Mouse (Mus musculus) stomach, postnatal 0 days (tissue): ENCODE data around the gene Olfr1446. TPM values are rescaled to one million over a fixed set of nuclear protein-coding genes. Genes with fewer than 3 reads are reported as not detected.

Experiments used
- ATAC-seq: fragments of 200-750 bp; cut with Nextera tagmentation; 2 replicates; pipeline ENCODE4 v1.8.0; 2017; ENCODE audit not compliant: low FRiP score, low TSS enrichment
- DNase-seq: peaks from one replicate; pipeline ENCODE4 v3.0.0-alpha.2; 2016; ENCODE audit warnings: low spot score
- H3K27ac ChIP-seq: fragments of 300-500 bp; sonication (generic); replicated peaks from 2 replicates; pipeline ENCODE4 v1.5.1; 2014; ENCODE audit warnings: mild to moderate bottlenecking, control low read depth
- H3K27me3 ChIP-seq: fragments of 300-500 bp; sonication (generic); 2 replicates; pipeline ENCODE4 v1.6.1; 2014; ENCODE audit warnings: low read length; ENCODE audit not compliant: control insufficient read depth, insufficient read depth
- H3K36me3 ChIP-seq: fragments of 300-500 bp; sonication (generic); 2 replicates; pipeline ENCODE4 v1.6.1; 2014; ENCODE audit warnings: low read length, mixed read lengths; ENCODE audit not compliant: control insufficient read depth, insufficient read depth
- H3K4me1 ChIP-seq: fragments of 300-500 bp; sonication (generic); replicated peaks from 2 replicates; pipeline ENCODE4 v1.6.1; 2014; ENCODE audit warnings: antibody characterized with exemption; ENCODE audit not compliant: control insufficient read depth, insufficient read depth
- H3K4me2 ChIP-seq: fragments of 300-500 bp; sonication (generic); replicated peaks from 2 replicates; pipeline ENCODE4 v1.6.1; 2014; ENCODE audit warnings: low read depth, mild to moderate bottlenecking, control low read depth, moderate library complexity
- H3K4me3 ChIP-seq: fragments of 300-500 bp; sonication (generic); 2 replicates; pipeline ENCODE4 v1.5.1; 2014; ENCODE audit warnings: low read depth, low read length, control low read depth
- H3K9ac ChIP-seq: fragments of 300-500 bp; sonication (generic); 2 replicates; pipeline ENCODE4 v1.6.1; 2014; ENCODE audit warnings: mild to moderate bottlenecking, low read length, control low read depth, mixed read lengths
- H3K9me3 ChIP-seq: fragments of 300-500 bp; sonication (generic); 2 replicates; pipeline ENCODE4 v1.6.1; 2016; ENCODE audit warnings: low read length; ENCODE audit not compliant: control insufficient read depth
- CTCF ChIP-seq: IDR thresholded peaks from 2 replicates; pipeline ENCODE4 v1.5.1; 2016; ENCODE audit warnings: antibody characterized with exemption, low read depth, mild to moderate bottlenecking, moderate library complexity
- EP300 ChIP-seq: optimal IDR thresholded peaks from 2 replicates; pipeline ENCODE3; 2016; ENCODE audit warnings: antibody characterized with exemption
- WGBS: fragments of 180-500 bp; shearing (Covaris S2); extraction: QIAGEN DNeasy Blood & Tissue Kit; methylation state at CpG from one replicate; pipeline ENCODE4 v1.1.7; 2014; 5-methylcytosine and 5-hydroxymethylcytosine counted together
- polyA plus RNA-seq: library from polyadenylated mRNA; unstranded; fragments of >200 nt; fragmentation: Nextera tagmentation; extraction: Ambion mirVana; gene quantifications from 2 replicates; pipeline ENCODE4 v1.2.1, GENCODE M21; 2015

The Olfr1446 gene
- not detected in 2 replicates for polyA plus RNA-seq

- 66% methylated on average over 1 of the region's 1 CpGs for WGBS
- Histone ChIP-seq H3K4me2 (no peak within 1 kb of the TSS), H3K27me3 (no peaks in the 10 kb centered on the region), H3K4me3 (no peak within 1 kb of the TSS), H3K27ac (no peak within 1 kb of the TSS), H3K9ac (no peak within 1 kb of the TSS), H3K36me3 (no peaks in the 10 kb centered on the region), H3K4me1 (no peaks in the 10 kb centered on the region), H3K9me3 (no peaks in the 10 kb centered on the region)
- no peak for ATAC-seq
- no peak for TF ChIP-seq EP300
- no peak for TF ChIP-seq CTCF
- no peak for DNase-seq
These were observed at the start of gene Olfr1446 for GRCm38 (mm10) chr19:12893424-12893823. Olfr1446 (minus strand) TSS chr19:12893524.

GRCm38 (mm10) chr19:12930540-12930939, 37.2 kb upstream of the Olfr1446 start, which contains the start of gene Olfr1449:
Olfr1449 (plus strand) TSS chr19:12930840.
- ATAC-seq = no peak
- Histone ChIP-seq H3K27ac (no peak within 1 kb of the TSS), H3K27me3 (no peaks in the 10 kb centered on the region), H3K9me3 (no peaks in the 10 kb centered on the region), H3K4me1 (no peaks in the 10 kb centered on the region), H3K9ac (no peak within 1 kb of the TSS), H3K4me2 (no peak within 1 kb of the TSS), H3K4me3 (no peak within 1 kb of the TSS), H3K36me3 (no peaks in the 10 kb centered on the region)
- TF ChIP-seq EP300 = no peak
- no peak for TF ChIP-seq CTCF
- no peak for DNase-seq

GRCm38 (mm10) chr19:12924319-12924718, 31.0 kb upstream of the Olfr1446 start, which contains the start of gene Olfr1448:
Olfr1448 (minus strand) TSS chr19:12924419.
- Histone ChIP-seq H3K36me3 (no peaks in the 10 kb centered on the region), H3K4me1 (no peaks in the 10 kb centered on the region), H3K9me3 (no peaks in the 10 kb centered on the region), H3K27ac (no peak within 1 kb of the TSS), H3K4me2 (no peak within 1 kb of the TSS), H3K4me3 (no peak within 1 kb of the TSS), H3K9ac (no peak within 1 kb of the TSS), H3K27me3 (no peaks in the 10 kb centered on the region)
- DNase-seq (no peak), ATAC-seq (no peak)
- no peak for TF ChIP-seq EP300
- no peak for TF ChIP-seq CTCF
- WGBS = 44% methylated on average over 1 of the region's 1 CpGs

- H3K9ac ChIP-seq = no peak within 1 kb of the TSS
- TF ChIP-seq CTCF = no peak
- no peak for TF ChIP-seq EP300
- no peak within 1 kb of the TSS for H3K4me3 ChIP-seq
- H3K27me3 ChIP-seq = no peaks in the 10 kb centered on the region
- DNase-seq (no peak), ATAC-seq (no peak)
- 88% methylated on average over 1 of the region's 1 CpGs for whole genome bisulfite sequencing
- no peaks in the 10 kb centered on the region for H3K36me3 ChIP-seq
- H3K9me3 ChIP-seq = no peaks in the 10 kb centered on the region
- H3K27ac ChIP-seq = no peak within 1 kb of the TSS
- no peak within 1 kb of the TSS for H3K4me2 ChIP-seq
- no peaks in the 10 kb centered on the region for H3K4me1 ChIP-seq
These were observed 10.3 kb upstream of the Olfr1446 start, which contains the start of gene Olfr1447 for GRCm38 (mm10) chr19:12903643-12904042. Olfr1447 (minus strand) TSS chr19:12903743.

GRCm38 (mm10) chr19:12883555-12883954, 9.8 kb downstream of the Olfr1446 start, which contains the start of gene Olfr1445:
Olfr1445 (plus strand) TSS chr19:12883855.
- Histone ChIP-seq H3K27ac (no peak within 1 kb of the TSS), H3K36me3 (no peaks in the 10 kb centered on the region), H3K4me3 (no peak within 1 kb of the TSS), H3K4me1 (no peaks in the 10 kb centered on the region), H3K9ac (no peak within 1 kb of the TSS), H3K9me3 (no peaks in the 10 kb centered on the region), H3K4me2 (no peak within 1 kb of the TSS), H3K27me3 (no peaks in the 10 kb centered on the region)
- ATAC-seq (no peak), DNase-seq (no peak)
- TF ChIP-seq EP300 (no peak), CTCF (no peak)
- WGBS = 84% methylated on average over 2 of the region's 2 CpGs

GRCm38 (mm10) chr19:12856983-12857382, 36.3 kb downstream of the Olfr1446 start, which contains the start of gene Olfr1444:
Olfr1444 (plus strand) TSS chr19:12857283.
- ATAC-seq (no peak), DNase-seq (no peak)
- 50% methylated on average over 1 of the region's 1 CpGs for WGBS
- Histone ChIP-seq H3K36me3 (no peaks in the 10 kb centered on the region), H3K4me3 (no peak within 1 kb of the TSS), H3K9me3 (no peaks in the 10 kb centered on the region), H3K27ac (no peak within 1 kb of the TSS), H3K4me2 (no peak within 1 kb of the TSS), H3K27me3 (no peaks in the 10 kb centered on the region), H3K4me1 (no peaks in the 10 kb centered on the region), H3K9ac (no peak within 1 kb of the TSS)
- TF ChIP-seq CTCF (no peak), EP300 (no peak)
